In the genomic region with DNA sequence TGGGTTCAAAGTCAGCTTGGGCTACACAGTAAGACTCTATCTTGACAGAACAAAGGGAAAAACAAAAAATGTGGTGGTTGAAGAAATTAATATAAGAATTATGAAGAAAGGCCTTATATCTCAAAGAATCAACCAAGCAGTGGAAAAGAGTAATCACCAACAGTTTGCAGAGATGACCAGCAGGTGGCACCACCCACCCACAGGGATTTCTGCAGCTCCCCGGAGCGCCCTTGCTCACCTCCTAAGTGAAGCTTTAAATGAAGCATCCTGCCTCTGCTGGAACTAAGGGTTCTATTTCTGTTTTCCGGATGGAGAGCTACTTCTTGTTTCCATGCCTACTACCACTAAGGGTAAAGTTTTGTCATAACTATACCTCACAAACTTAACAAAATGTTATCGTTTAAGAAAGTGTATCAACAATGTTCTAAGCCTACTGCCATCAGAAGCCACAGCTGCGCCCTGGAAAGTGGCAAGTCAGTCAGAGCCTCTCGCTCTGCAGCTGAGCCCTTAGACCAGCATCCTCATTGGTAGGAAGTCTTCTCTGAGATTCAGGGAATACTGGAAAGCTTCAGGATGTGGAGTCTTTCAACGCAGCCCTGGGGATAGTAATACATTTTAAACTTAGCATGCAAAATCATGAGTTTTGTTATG, we compare ENCODE assay signal across 8 mouse cellular contexts. TPM values are rescaled to one million over a fixed set of nuclear protein-coding genes. Genes with fewer than 3 reads are reported as not detected.
DNase-seq lines count a peak whose midpoint lies in the region; ATAC-seq and TF ChIP-seq lines count a peak whose summit lies in the region.

No protein-coding gene starts in this region.

- TF ChIP-seq CTCF in G1E (IDR thresholded peaks at IDR 0.05; ENCODE audit: low read depth, low read length) = peak; percentile 32
- peak; percentile 94 for TF ChIP-seq CTCF in forebrain, postnatal 0 days (IDR thresholded peaks at IDR 0.05; ENCODE audit: low read depth)

- no peak overlapping the region for H3K4me3 ChIP-seq in G1E (ENCODE audit: low read depth, low read length)
- H3K4me3 ChIP-seq in forebrain, postnatal 0 days (ENCODE audit: low read depth, low read length) = no peak overlapping the region
- H3K4me3 ChIP-seq in hindbrain, embryonic 16.5 days (ENCODE audit: low read length) = no peak overlapping the region

- no peak overlapping the region for H3K9ac ChIP-seq in forebrain, postnatal 0 days
- no peak overlapping the region for H3K9ac ChIP-seq in hindbrain, embryonic 16.5 days (ENCODE audit: low read depth, low read length)

- H3K4me2 ChIP-seq in forebrain, postnatal 0 days (ENCODE audit: low read depth) = no peak overlapping the region
- no peak overlapping the region for H3K4me2 ChIP-seq in hindbrain, embryonic 16.5 days (ENCODE audit: low read length)

- DNase-seq in G1E (ENCODE audit: low spot score) = peak; percentile 22
- DNase-seq in brain, adult 2 months (ENCODE audit: low read depth, low spot score) = peak; percentile 82
- peak; percentile 88 for DNase-seq in forebrain, postnatal 0 days
- peak; percentile 79 to 90 for DNase-seq in layer of hippocampus, postnatal 25 days (ENCODE audit: extremely low spot score in 1 of 2, low spot score in 1 of 2)
- DNase-seq in right cerebral cortex, postnatal 25 days = peak; percentile 70
- peak; percentile 71 for DNase-seq in urinary bladder, postnatal 25 days (ENCODE audit: low spot score)

- peaks cover 2% of the 10 kb centered on the region; the same call in 1 of the 2 replicates for H3K27me3 ChIP-seq in G1E (ENCODE audit: insufficient read depth, low read length)
- no peaks in the 10 kb centered on the region for H3K27me3 ChIP-seq in forebrain, postnatal 0 days (ENCODE audit: insufficient read depth, low read length)
- H3K27me3 ChIP-seq in hindbrain, embryonic 16.5 days (replicated peaks; ENCODE audit: control insufficient read depth, insufficient read depth, low read length) = no peaks in the 10 kb centered on the region

- no peaks in the 10 kb centered on the region for H3K9me3 ChIP-seq in G1E (replicated peaks)
- H3K9me3 ChIP-seq in forebrain, postnatal 0 days (ENCODE audit: low read length) = no peaks in the 10 kb centered on the region
- H3K9me3 ChIP-seq in hindbrain, embryonic 16.5 days (ENCODE audit: control insufficient read depth, low read length) = no peaks in the 10 kb centered on the region

- H3K27ac ChIP-seq in forebrain, postnatal 0 days (ENCODE audit: low read depth, low read length) = no peak overlapping the region
- H3K27ac ChIP-seq in hindbrain, embryonic 16.5 days (ENCODE audit: low read depth, low read length) = no peak overlapping the region

- no peaks in the 10 kb centered on the region for H3K36me3 ChIP-seq in G1E (replicated peaks)
- no peaks in the 10 kb centered on the region for H3K36me3 ChIP-seq in forebrain, postnatal 0 days (ENCODE audit: insufficient read depth)
- H3K36me3 ChIP-seq in hindbrain, embryonic 16.5 days (ENCODE audit: control insufficient read depth, insufficient read depth, low read length) = no peaks in the 10 kb centered on the region

- peaks cover 1% of the 10 kb centered on the region; the same call in 1 of the 2 replicates for H3K4me1 ChIP-seq in G1E (ENCODE audit: insufficient read depth, low read depth, low read length)
- H3K4me1 ChIP-seq in forebrain, postnatal 0 days (ENCODE audit: insufficient read depth) = no peaks in the 10 kb centered on the region
- no peaks in the 10 kb centered on the region for H3K4me1 ChIP-seq in hindbrain, embryonic 16.5 days (ENCODE audit: control insufficient read depth, insufficient read depth, low read depth, low read length)

- 34% methylated on average over 7 of the region's 7 CpGs for WGBS in forebrain, postnatal 0 days
- WGBS in hindbrain, embryonic 16.5 days = 34% methylated on average over 7 of the region's 7 CpGs

- ATAC-seq in G1E (ENCODE audit: extremely low read depth, insufficient number of reproducible peaks, low FRiP score, poor library complexity, severe bottlenecking) = peak; percentile 52
- peak; percentile 87 for ATAC-seq in forebrain, postnatal 0 days
- ATAC-seq in hindbrain, embryonic 16.5 days = peak; percentile 78
- peak; percentile 100 for ATAC-seq in megakaryocyte progenitor cell, adult 5-6 weeks (replicated peaks; ENCODE audit: poor library complexity)

RNA-seq across cellular contexts. Expression of gene Mrpl19, which starts 10.3 kb away (rescaled TPM):
- 29.3 and 30.2 TPM in 2 replicates for total RNA-seq in G1E (2014; fragmentation: Nextera tagmentation)
- total RNA-seq in G1E (2017) = 20.3 and 26.4 TPM in 2 replicates
- 4.5 and 6.4 TPM in 2 replicates for polyA plus RNA-seq in G1E (2012)
- 9.4 and 10.2 TPM in 2 replicates for total RNA-seq in forebrain, postnatal 0 days (2014; rRNA removed)
- polyA plus RNA-seq in forebrain, postnatal 0 days (2015; fragmentation: Nextera tagmentation; extraction: Ambion mirVana) = 31.7 and 42.7 TPM in 2 replicates
- 45.4 and 48.1 TPM in 2 replicates for polyA plus RNA-seq in hindbrain, embryonic 16.5 days (2015; fragmentation: Nextera tagmentation; extraction: Ambion mirVana)
- 10 to 100 TPM; 28.4 to 36.7 TPM for total RNA-seq in layer of hippocampus, postnatal 25 days (2021)
- total RNA-seq in megakaryocyte progenitor cell, adult 5-6 weeks (2015) = 27.5 and 33.6 TPM in 2 replicates
- total RNA-seq in megakaryocyte progenitor cell, adult 5-6 weeks (2017) = 39.2 and 44.7 TPM in 2 replicates

RNA-seq across cellular contexts. Expression of gene Gcfc2, which starts 52.6 kb away (rescaled TPM):
- total RNA-seq in G1E (2014; fragmentation: Nextera tagmentation) = 69.0 and 77.4 TPM in 2 replicates
- 48.2 and 57.4 TPM in 2 replicates for total RNA-seq in G1E (2017)
- polyA plus RNA-seq in G1E (2012) = 5.0 and 5.9 TPM in 2 replicates
- total RNA-seq in forebrain, postnatal 0 days (2014; rRNA removed) = 17.2 and 24.4 TPM in 2 replicates
- polyA plus RNA-seq in forebrain, postnatal 0 days (2015; fragmentation: Nextera tagmentation; extraction: Ambion mirVana) = 1.9 and 4.6 TPM in 2 replicates
- 6.5 and 6.7 TPM in 2 replicates for polyA plus RNA-seq in hindbrain, embryonic 16.5 days (2015; fragmentation: Nextera tagmentation; extraction: Ambion mirVana)
- 10 to 100 TPM; 12.0 to 15.8 TPM for total RNA-seq in layer of hippocampus, postnatal 25 days (2021)
- total RNA-seq in megakaryocyte progenitor cell, adult 5-6 weeks (2015) = 12.9 and 23.4 TPM in 2 replicates
- 16.7 and 33.4 TPM in 2 replicates for total RNA-seq in megakaryocyte progenitor cell, adult 5-6 weeks (2017)

Comparison
In these comparisons a context has a peak if more than half of its experiments do, and no peak if none do; other contexts are left out.
1. DNase-seq: peak in every context shown above with its lines; median percentile 88 in forebrain, postnatal 0 days; 84 in layer of hippocampus, postnatal 25 days; 82 in brain, adult 2 months; 71 in urinary bladder, postnatal 25 days; 70 in right cerebral cortex, postnatal 25 days; 22 in G1E.